Mouse (Mus musculus) small intestine, adult 2 months (tissue): ENCODE data around the gene Slc5a11.

Experiments
- CTCF ChIP-seq: fragments of 200-500 bp; IDR thresholded peaks from 2 replicates; pipeline ENCODE4 v1.5.1; 2012; ENCODE audit warnings: low read depth, mild to moderate bottlenecking, control low read depth, inconsistent platforms, low read length, moderate library complexity, mixed read lengths; ENCODE audit not compliant: insufficient replicate concordance, insufficient read length; ENCODE audit errors: extremely low read depth
- POLR2A ChIP-seq: fragments of 200-500 bp; IDR thresholded peaks from 2 replicates; pipeline ENCODE4 v1.6.1; 2012; ENCODE audit warnings: low read depth, mild to moderate bottlenecking, control low read depth, inconsistent platforms, low read length, moderate library complexity

- no peak for TF ChIP-seq CTCF
- TF ChIP-seq POLR2A: no peak
Observed at GRCm38 (mm10) chr7:123276568-123276967, 62.0 kb downstream of the Slc5a11 start.
